Comparison of ENCODE assay signal across 9 mouse cellular contexts in the genomic region with DNA sequence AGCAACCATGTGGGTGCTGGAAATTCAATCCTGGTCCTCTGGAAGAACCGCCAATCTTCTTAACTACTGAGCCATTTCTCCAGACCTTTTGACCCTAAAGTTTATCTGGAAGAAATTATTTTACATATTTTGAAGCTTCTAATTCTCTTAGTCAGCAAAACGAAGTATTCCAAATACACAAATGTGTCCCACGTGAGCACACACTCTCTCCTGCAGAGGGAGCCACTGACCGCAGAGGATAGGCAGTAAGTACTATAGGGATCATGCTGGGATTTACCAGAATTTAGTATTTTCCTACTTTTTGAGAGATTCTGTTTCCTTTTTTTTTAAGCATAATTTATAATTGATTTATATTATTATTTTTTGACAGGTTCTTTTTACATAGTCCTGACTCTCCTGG. TPM values are rescaled to one million over a fixed set of nuclear protein-coding genes. Genes with fewer than 3 reads are reported as not detected.
DNase-seq lines count a peak whose midpoint lies in the region; ATAC-seq and TF ChIP-seq lines count a peak whose summit lies in the region.
"Had no signal": no experiment of that assay in that cellular context is flagged by ENCODE, and none has a peak within 500 bp of the region (broad histone marks: within the 10 kb centered on the region; RNA-seq: fewer than 3 reads in every experiment).

No protein-coding gene starts in this region.

- no peak overlapping the region for H3K4me2 ChIP-seq in neural tube, embryonic 11.5 days (ENCODE audit: low read depth)
- no peak overlapping the region for H3K4me2 ChIP-seq in neural tube, embryonic 15.5 days
- no peak overlapping the region for H3K4me2 ChIP-seq in stomach, postnatal 0 days (replicated peaks; ENCODE audit: low read depth)
- H3K4me2 ChIP-seq: hindbrain, embryonic 15.5 days had no signal

- no peak for TF ChIP-seq EP300 in stomach, postnatal 0 days (optimal IDR thresholded peaks at IDR 0.05)

- ATAC-seq in neural tube, embryonic 11.5 days (ENCODE audit: insufficient read depth, low FRiP score, low TSS enrichment): no peak
- no peak for ATAC-seq in neural tube, embryonic 15.5 days (ENCODE audit: low FRiP score)
- ATAC-seq in stomach, postnatal 0 days (ENCODE audit: low FRiP score, low TSS enrichment): 0 out of 2 replicates have a peak, but pooled peaks have one; percentile 65

- H3K27ac ChIP-seq in neural tube, embryonic 11.5 days (ENCODE audit: low read depth, low read length): no peak overlapping the region
- H3K27ac ChIP-seq in neural tube, embryonic 15.5 days (replicated peaks): no peak overlapping the region
- no peak overlapping the region for H3K27ac ChIP-seq in stomach, postnatal 0 days (replicated peaks)
- H3K27ac ChIP-seq: hindbrain, embryonic 15.5 days had no signal

- WGBS in neural tube, embryonic 11.5 days: 53% methylated on average over 4 of the region's 4 CpGs
- WGBS in neural tube, embryonic 15.5 days: 60% methylated on average over 4 of the region's 4 CpGs
- WGBS in large intestine, adult 2 months: 22% methylated on average over 4 of the region's 4 CpGs
- WGBS in stomach, postnatal 0 days: 34% methylated on average over 4 of the region's 4 CpGs

- no peaks in the 10 kb centered on the region for H3K27me3 ChIP-seq in neural tube, embryonic 11.5 days (ENCODE audit: control insufficient read depth, insufficient read depth, low read length)
- H3K27me3 ChIP-seq in neural tube, embryonic 15.5 days (replicated peaks): no peaks in the 10 kb centered on the region
- H3K27me3 ChIP-seq in stomach, postnatal 0 days (ENCODE audit: control insufficient read depth, insufficient read depth, low read length): no peaks in the 10 kb centered on the region
- H3K27me3 ChIP-seq: hindbrain, embryonic 15.5 days had no signal

- TF ChIP-seq CTCF in stomach, postnatal 0 days (IDR thresholded peaks at IDR 0.05; ENCODE audit: low read depth): peak; percentile 84

- H3K4me1 ChIP-seq in neural tube, embryonic 11.5 days (ENCODE audit: control insufficient read depth, insufficient read depth, low read length): no peaks in the 10 kb centered on the region
- H3K4me1 ChIP-seq in neural tube, embryonic 15.5 days: no peaks in the 10 kb centered on the region
- H3K4me1 ChIP-seq in stomach, postnatal 0 days (replicated peaks; ENCODE audit: control insufficient read depth, insufficient read depth): no peaks in the 10 kb centered on the region
- H3K4me1 ChIP-seq: hindbrain, embryonic 15.5 days had no signal

- no peaks in the 10 kb centered on the region for H3K9me3 ChIP-seq in neural tube, embryonic 11.5 days (ENCODE audit: control insufficient read depth, low read length)
- H3K9me3 ChIP-seq in neural tube, embryonic 15.5 days (replicated peaks): no peaks in the 10 kb centered on the region
- no peaks in the 10 kb centered on the region for H3K9me3 ChIP-seq in stomach, postnatal 0 days (ENCODE audit: control insufficient read depth, low read length)
- H3K9me3 ChIP-seq: hindbrain, embryonic 15.5 days had no signal

- H3K9ac ChIP-seq in neural tube, embryonic 11.5 days (ENCODE audit: low read length): no peak overlapping the region
- H3K9ac ChIP-seq in neural tube, embryonic 15.5 days (replicated peaks): no peak overlapping the region
- H3K9ac ChIP-seq in stomach, postnatal 0 days (ENCODE audit: low read length): no peak overlapping the region
- H3K9ac ChIP-seq: hindbrain, embryonic 15.5 days had no signal

- H3K4me3 ChIP-seq in neural tube, embryonic 11.5 days (ENCODE audit: low read depth, low read length): no peak overlapping the region
- H3K4me3 ChIP-seq in neural tube, embryonic 15.5 days (replicated peaks): no peak overlapping the region
- H3K4me3 ChIP-seq in stomach, postnatal 0 days (ENCODE audit: low read depth, low read length): no peak overlapping the region
- H3K4me3 ChIP-seq: hindbrain, embryonic 15.5 days had no signal

- peak; percentile 27 for DNase-seq in cerebellum, adult 9-11 months
- DNase-seq in cerebellum, adult 11-12 months: no peak
- peak; percentile 45 for DNase-seq in neural tube, embryonic 11.5 days (ENCODE audit: low spot score)
- DNase-seq in embryo, embryonic 11 days: peak; percentile 55
- DNase-seq in large intestine, adult 2 months (ENCODE audit: low read depth, low spot score): peak; percentile 43
- DNase-seq in stomach, postnatal 0 days (ENCODE audit: low spot score): peak; percentile 78
- DNase-seq in frontal cortex, postnatal 36 days (ENCODE audit: low spot score in 2 of 2): no peak

- H3K36me3 ChIP-seq in neural tube, embryonic 11.5 days (ENCODE audit: control insufficient read depth, insufficient read depth, low read length): no peaks in the 10 kb centered on the region
- H3K36me3 ChIP-seq in neural tube, embryonic 15.5 days: no peaks in the 10 kb centered on the region
- H3K36me3 ChIP-seq in stomach, postnatal 0 days (ENCODE audit: control insufficient read depth, insufficient read depth, low read length): no peaks in the 10 kb centered on the region
- H3K36me3 ChIP-seq: hindbrain, embryonic 15.5 days had no signal

RNA-seq across cellular contexts. Expression of a gene that starts 7.1 kb away (rescaled TPM):
- 0.32 and 0.44 TPM in 2 replicates for polyA plus RNA-seq in neural tube, embryonic 11.5 days (2014; fragmentation: Nextera tagmentation; extraction: Ambion mirVana)
- 1.1 and 1.4 TPM in 2 replicates for polyA plus RNA-seq in neural tube, embryonic 15.5 days (2015; fragmentation: Nextera tagmentation; extraction: Ambion mirVana)
- polyA plus RNA-seq in large intestine, adult 2 months (2012; rRNA removed): 0.74 and 0.84 TPM in 2 replicates
- polyA plus RNA-seq in stomach, postnatal 0 days (2015; fragmentation: Nextera tagmentation; extraction: Ambion mirVana): 2.3 and 2.6 TPM in 2 replicates

RNA-seq across cellular contexts. Expression of a gene that starts 13.6 kb away (rescaled TPM):
- polyA plus RNA-seq in neural tube, embryonic 11.5 days (2014; fragmentation: Nextera tagmentation; extraction: Ambion mirVana): 182 and 186 TPM in 2 replicates
- polyA plus RNA-seq in neural tube, embryonic 15.5 days (2015; fragmentation: Nextera tagmentation; extraction: Ambion mirVana): 138 and 156 TPM in 2 replicates
- 82.6 and 86.1 TPM in 2 replicates for polyA plus RNA-seq in large intestine, adult 2 months (2012; rRNA removed)
- 195 TPM in 2 replicates for polyA plus RNA-seq in stomach, postnatal 0 days (2015; fragmentation: Nextera tagmentation; extraction: Ambion mirVana)

RNA-seq across cellular contexts. Expression of a gene that starts 18.7 kb away (rescaled TPM):
- polyA plus RNA-seq in neural tube, embryonic 11.5 days (2014; fragmentation: Nextera tagmentation; extraction: Ambion mirVana): 137 and 151 TPM in 2 replicates
- polyA plus RNA-seq in neural tube, embryonic 15.5 days (2015; fragmentation: Nextera tagmentation; extraction: Ambion mirVana): 414 and 512 TPM in 2 replicates
- 1.4 and 1.6 TPM in 2 replicates for polyA plus RNA-seq in large intestine, adult 2 months (2012; rRNA removed)
- polyA plus RNA-seq in stomach, postnatal 0 days (2015; fragmentation: Nextera tagmentation; extraction: Ambion mirVana): 7.7 and 8.6 TPM in 2 replicates

RNA-seq across cellular contexts. Expression of a gene that starts 20.4 kb away (rescaled TPM):
- 54.1 and 55.3 TPM in 2 replicates for polyA plus RNA-seq in neural tube, embryonic 11.5 days (2014; fragmentation: Nextera tagmentation; extraction: Ambion mirVana)
- polyA plus RNA-seq in neural tube, embryonic 15.5 days (2015; fragmentation: Nextera tagmentation; extraction: Ambion mirVana): 107 and 110 TPM in 2 replicates
- polyA plus RNA-seq in large intestine, adult 2 months (2012; rRNA removed): 79.8 and 82.1 TPM in 2 replicates
- polyA plus RNA-seq in stomach, postnatal 0 days (2015; fragmentation: Nextera tagmentation; extraction: Ambion mirVana): 75.9 and 79.4 TPM in 2 replicates

RNA-seq across cellular contexts. Expression of a gene that starts 23.0 kb away (rescaled TPM):
- polyA plus RNA-seq in neural tube, embryonic 11.5 days (2014; fragmentation: Nextera tagmentation; extraction: Ambion mirVana): 52.9 and 55.0 TPM in 2 replicates
- polyA plus RNA-seq in neural tube, embryonic 15.5 days (2015; fragmentation: Nextera tagmentation; extraction: Ambion mirVana): 62.6 and 65.7 TPM in 2 replicates
- polyA plus RNA-seq in large intestine, adult 2 months (2012; rRNA removed): 19.7 and 23.4 TPM in 2 replicates
- polyA plus RNA-seq in stomach, postnatal 0 days (2015; fragmentation: Nextera tagmentation; extraction: Ambion mirVana): 81.2 and 85.2 TPM in 2 replicates

Comparison
In these comparisons a context has a peak if more than half of its experiments do, and no peak if none do; other contexts are left out.
1. DNase-seq: peak in cerebellum, adult 9-11 months (single experiment), neural tube, embryonic 11.5 days (single experiment), embryo, embryonic 11 days (single experiment), large intestine, adult 2 months (single experiment) and stomach, postnatal 0 days (single experiment); none in cerebellum, adult 11-12 months (single experiment) and frontal cortex, postnatal 36 days (0 of 2).
2. RNA of a gene that starts 18.7 kb away (polyA plus RNA-seq): 414 to 512 TPM in neural tube, embryonic 15.5 days and 137 to 151 TPM in neural tube, embryonic 11.5 days; 7.7 to 8.6 TPM in stomach, postnatal 0 days and 1.4 to 1.6 TPM in large intestine, adult 2 months; every median in the first group is over 10 times any median in the second.